Mouse (Mus musculus) heart, embryonic 15.5 days (tissue): ENCODE results near the gene Dis3l2. TPM values are rescaled to one million over a fixed set of nuclear protein-coding genes. Genes with fewer than 3 reads are reported as not detected.

Experiments used
- ATAC-seq: fragments of 200-750 bp; cut with Nextera tagmentation; replicated peaks from 2 replicates; pipeline ENCODE4 v1.8.0; 2017; ENCODE audit warnings: low read depth, moderate TSS enrichment; ENCODE audit not compliant: insufficient number of reproducible peaks, insufficient read depth, low FRiP score
- H3K27ac ChIP-seq: fragments of 300-500 bp; sonication (generic); 2 replicates; pipeline ENCODE4 v1.5.1; 2015; ENCODE audit warnings: mild to moderate bottlenecking, inconsistent platforms
- H3K27me3 ChIP-seq: fragments of 300-500 bp; sonication (generic); 2 replicates; pipeline ENCODE4 v1.6.1; 2015; ENCODE audit warnings: inconsistent platforms
- H3K36me3 ChIP-seq: fragments of 300-500 bp; sonication (generic); 2 replicates; pipeline ENCODE4 v1.6.1; 2015; ENCODE audit warnings: mild to moderate bottlenecking, inconsistent platforms
- H3K4me1 ChIP-seq: fragments of 300-500 bp; sonication (generic); replicated peaks from 2 replicates; pipeline ENCODE4 v1.6.1; 2015; ENCODE audit warnings: inconsistent platforms
- H3K4me2 ChIP-seq: fragments of 300-500 bp; sonication (generic); 2 replicates; pipeline ENCODE4 v1.6.1; 2015; ENCODE audit warnings: inconsistent platforms, mild to moderate bottlenecking, moderate library complexity
- H3K4me3 ChIP-seq: fragments of 300-500 bp; sonication (generic); 2 replicates; pipeline ENCODE4 v1.5.1; 2015; ENCODE audit warnings: mild to moderate bottlenecking, inconsistent platforms
- H3K9ac ChIP-seq: fragments of 300-500 bp; sonication (generic); 2 replicates; pipeline ENCODE4 v1.6.1; 2015; ENCODE audit warnings: mild to moderate bottlenecking, inconsistent platforms
- H3K9me3 ChIP-seq: fragments of 300-500 bp; sonication (generic); replicated peaks from 2 replicates; pipeline ENCODE4 v1.6.1; 2016; ENCODE audit warnings: inconsistent platforms
- WGBS: fragments of 180-500 bp; shearing (Covaris S2); methylation state at CpG from one replicate; pipeline ENCODE4 v1.1.7; 2015; ENCODE audit warnings: mixed read lengths; 5-methylcytosine and 5-hydroxymethylcytosine counted together
- polyA plus RNA-seq: library from polyadenylated mRNA; unstranded; fragments of >200 nt; fragmentation: Nextera tagmentation; extraction: Ambion mirVana; gene quantifications from 2 replicates; pipeline ENCODE4 v1.2.1, GENCODE M21; 2015

The Dis3l2 gene
- polyA plus RNA-seq, 1 experiment from 2014 or later = 15.2 TPM

GRCm38 (mm10) chr1:86986372-86986771, 282.8 kb downstream of the Dis3l2 start:
- Histone ChIP-seq H3K9me3 (no peaks in the 10 kb centered on the region), H3K9ac (no peak overlapping the region), H3K4me3 (no peak overlapping the region), H3K4me2 (no peak overlapping the region), H3K27me3 (no peaks in the 10 kb centered on the region), H3K27ac (no peak overlapping the region), H3K4me1 (no peaks in the 10 kb centered on the region), H3K36me3 (no peaks in the 10 kb centered on the region)
- ATAC-seq = no peak

GRCm38 (mm10) chr1:86992849-86993248, 289.2 kb downstream of the Dis3l2 start:
- Histone ChIP-seq H3K9me3 (no peaks in the 10 kb centered on the region), H3K4me3 (no peak overlapping the region), H3K9ac (no peak overlapping the region), H3K36me3 (no peaks in the 10 kb centered on the region), H3K4me1 (no peaks in the 10 kb centered on the region), H3K27ac (no peak overlapping the region), H3K27me3 (no peaks in the 10 kb centered on the region), H3K4me2 (no peak overlapping the region)
- WGBS = 77% methylated on average over 5 of the region's 5 CpGs
- no peak for ATAC-seq

- Histone ChIP-seq H3K36me3 (no peaks in the 10 kb centered on the region), H3K4me2 (no peak overlapping the region), H3K9ac (no peak overlapping the region), H3K9me3 (no peaks in the 10 kb centered on the region), H3K4me1 (no peaks in the 10 kb centered on the region), H3K4me3 (no peak overlapping the region), H3K27me3 (no peaks in the 10 kb centered on the region), H3K27ac (no peak overlapping the region)
- no peak for ATAC-seq
Observed at GRCm38 (mm10) chr1:86994023-86994422, 290.4 kb downstream of the Dis3l2 start.

GRCm38 (mm10) chr1:86998051-86998450, 294.4 kb downstream of the Dis3l2 start:
- H3K27ac ChIP-seq = no peak overlapping the region
- no peak overlapping the region for H3K4me2 ChIP-seq
- no peaks in the 10 kb centered on the region for H3K4me1 ChIP-seq
- no peak for ATAC-seq
- 59% methylated on average over 2 of the region's 2 CpGs for WGBS
- H3K9ac ChIP-seq = no peak overlapping the region
- no peaks in the 10 kb centered on the region for H3K27me3 ChIP-seq
- no peak overlapping the region for H3K4me3 ChIP-seq
- H3K9me3 ChIP-seq = no peaks in the 10 kb centered on the region
- no peaks in the 10 kb centered on the region for H3K36me3 ChIP-seq

GRCm38 (mm10) chr1:87001365-87001764, 297.8 kb downstream of the Dis3l2 start:
- Histone ChIP-seq H3K27me3 (no peaks in the 10 kb centered on the region), H3K9ac (no peak overlapping the region), H3K36me3 (no peaks in the 10 kb centered on the region), H3K9me3 (no peaks in the 10 kb centered on the region), H3K4me1 (no peaks in the 10 kb centered on the region), H3K4me3 (no peak overlapping the region), H3K4me2 (no peak overlapping the region), H3K27ac (no peak overlapping the region)
- 63% methylated on average over 5 of the region's 5 CpGs for WGBS
- ATAC-seq = no peak

- no peaks in the 10 kb centered on the region for H3K36me3 ChIP-seq
- H3K4me1 ChIP-seq = no peaks in the 10 kb centered on the region
- no peaks in the 10 kb centered on the region for H3K9me3 ChIP-seq
- H3K27me3 ChIP-seq = no peaks in the 10 kb centered on the region
- no peak overlapping the region for H3K27ac ChIP-seq
- H3K9ac ChIP-seq = no peak overlapping the region
- ATAC-seq = no peak
- 59% methylated on average over 9 of the region's 9 CpGs for WGBS
- H3K4me2 ChIP-seq = no peak overlapping the region
- H3K4me3 ChIP-seq = no peak overlapping the region
Observed at GRCm38 (mm10) chr1:87002545-87003168, 299.0 kb downstream of the Dis3l2 start.

GRCm38 (mm10) chr1:87003169-87003552, 299.6 kb downstream of the Dis3l2 start:
- Histone ChIP-seq H3K4me2 (no peak overlapping the region), H3K27ac (no peak overlapping the region), H3K9ac (no peak overlapping the region), H3K4me3 (no peak overlapping the region), H3K4me1 (no peaks in the 10 kb centered on the region), H3K36me3 (no peaks in the 10 kb centered on the region), H3K27me3 (no peaks in the 10 kb centered on the region), H3K9me3 (no peaks in the 10 kb centered on the region)
- no peak for ATAC-seq
- WGBS = 48% methylated on average over 2 of the region's 2 CpGs

- Histone ChIP-seq H3K4me1 (no peaks in the 10 kb centered on the region; the same call in 1 of the 2 replicates), H3K9ac (no peak overlapping the region), H3K36me3 (no peaks in the 10 kb centered on the region), H3K27ac (no peak overlapping the region), H3K4me3 (no peak overlapping the region), H3K9me3 (no peaks in the 10 kb centered on the region), H3K27me3 (no peaks in the 10 kb centered on the region), H3K4me2 (no peak overlapping the region)
- 50% methylated on average over 1 of the region's 1 CpGs for WGBS
- no peak for ATAC-seq
Observed at GRCm38 (mm10) chr1:87006425-87006824, 302.8 kb downstream of the Dis3l2 start.

GRCm38 (mm10) chr1:87008211-87008610, 304.6 kb downstream of the Dis3l2 start:
- 38% methylated on average over 1 of the region's 1 CpGs for WGBS
- no peak overlapping the region for H3K4me3 ChIP-seq
- no peaks in the 10 kb centered on the region for H3K27me3 ChIP-seq
- no peak for ATAC-seq
- no peaks in the 10 kb centered on the region for H3K9me3 ChIP-seq
- no peak overlapping the region for H3K9ac ChIP-seq
- H3K4me1 ChIP-seq = peaks cover 2% of the 10 kb centered on the region; the same call in 1 of the 2 replicates
- no peaks in the 10 kb centered on the region for H3K36me3 ChIP-seq
- no peak overlapping the region for H3K27ac ChIP-seq
- H3K4me2 ChIP-seq = no peak overlapping the region

GRCm38 (mm10) chr1:87009156-87009555, 305.5 kb downstream of the Dis3l2 start:
- no peaks in the 10 kb centered on the region for H3K36me3 ChIP-seq
- H3K4me2 ChIP-seq = no peak overlapping the region
- H3K27me3 ChIP-seq = no peaks in the 10 kb centered on the region
- ATAC-seq = no peak
- no peak overlapping the region for H3K4me3 ChIP-seq
- no peak overlapping the region for H3K27ac ChIP-seq
- no peak overlapping the region for H3K9ac ChIP-seq
- WGBS = 83% methylated on average over 3 of the region's 3 CpGs
- no peaks in the 10 kb centered on the region for H3K9me3 ChIP-seq
- H3K4me1 ChIP-seq = peaks cover 2% of the 10 kb centered on the region; the same call in 1 of the 2 replicates

- no peak overlapping the region for H3K4me2 ChIP-seq
- no peak overlapping the region for H3K9ac ChIP-seq
- H3K27ac ChIP-seq = no peak overlapping the region
- H3K4me1 ChIP-seq = peaks cover 2% of the 10 kb centered on the region; the same call in 1 of the 2 replicates
- no peaks in the 10 kb centered on the region for H3K9me3 ChIP-seq
- H3K36me3 ChIP-seq = no peaks in the 10 kb centered on the region
- ATAC-seq = no peak
- no peaks in the 10 kb centered on the region for H3K27me3 ChIP-seq
- WGBS = 56% methylated on average over 12 of the region's 12 CpGs
- H3K4me3 ChIP-seq = no peak overlapping the region
Observed at GRCm38 (mm10) chr1:87010629-87011330, 307.2 kb downstream of the Dis3l2 start.

GRCm38 (mm10) chr1:87011718-87012117, 308.1 kb downstream of the Dis3l2 start:
- Histone ChIP-seq H3K27me3 (no peaks in the 10 kb centered on the region), H3K27ac (no peak overlapping the region), H3K4me2 (no peak overlapping the region), H3K36me3 (no peaks in the 10 kb centered on the region), H3K9me3 (no peaks in the 10 kb centered on the region), H3K4me3 (no peak overlapping the region), H3K9ac (no peak overlapping the region), H3K4me1 (peaks cover 2% of the 10 kb centered on the region; the same call in 1 of the 2 replicates)
- ATAC-seq = no peak
- 61% methylated on average over 3 of the region's 3 CpGs for WGBS
